Mouse (Mus musculus): ENCODE measurements around the gene Zfp764.
"Not testable (repeated sequence)": the region's sequence is repeated elsewhere in the genome, so short reads cannot be mapped to it uniquely, and the experiment has no call there.

Gene Zfp764

GRCm38 (mm10) chr7:127406002-127406987 is at the start of gene Zfp764:
Gene Zfp764 (minus strand): TSS chr7:127406822.
- peak; percentile 88 for DNase-seq

- DNase-seq = no peak
These were observed 48.3 kb upstream of the Zfp764 start for GRCm38 (mm10) chr7:127454905-127455304.

- DNase-seq = no peak
These were observed 46.4 kb upstream of the Zfp764 start for GRCm38 (mm10) chr7:127453056-127453455.

DNA sequence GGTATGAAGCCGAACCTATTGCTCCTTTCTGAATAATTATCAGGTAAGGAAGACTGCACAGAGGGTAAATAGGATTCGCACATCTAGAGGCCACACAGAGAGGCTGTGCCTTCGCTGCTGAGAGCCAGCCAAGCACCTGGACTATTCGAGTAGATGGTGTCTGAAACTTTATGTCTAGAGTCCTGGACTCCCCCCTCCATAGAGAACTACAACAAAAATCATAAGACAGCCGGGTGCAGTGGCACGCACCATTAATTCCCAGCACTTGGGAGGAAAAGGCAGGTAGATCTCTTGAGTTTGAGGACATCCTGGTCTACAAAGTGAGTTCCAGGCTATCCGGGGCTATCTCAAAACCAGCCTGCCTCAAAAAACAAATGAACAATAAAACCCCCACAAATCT is 43.3 kb upstream of the Zfp764 start:
- no peak for DNase-seq

GRCm38 (mm10) chr7:127448521-127449300 is 42.1 kb upstream of the Zfp764 start, which contains the start of gene Zfp689:
Gene Zfp689 (minus strand): TSS chr7:127449158.
- DNase-seq = peak; percentile 97

DNA sequence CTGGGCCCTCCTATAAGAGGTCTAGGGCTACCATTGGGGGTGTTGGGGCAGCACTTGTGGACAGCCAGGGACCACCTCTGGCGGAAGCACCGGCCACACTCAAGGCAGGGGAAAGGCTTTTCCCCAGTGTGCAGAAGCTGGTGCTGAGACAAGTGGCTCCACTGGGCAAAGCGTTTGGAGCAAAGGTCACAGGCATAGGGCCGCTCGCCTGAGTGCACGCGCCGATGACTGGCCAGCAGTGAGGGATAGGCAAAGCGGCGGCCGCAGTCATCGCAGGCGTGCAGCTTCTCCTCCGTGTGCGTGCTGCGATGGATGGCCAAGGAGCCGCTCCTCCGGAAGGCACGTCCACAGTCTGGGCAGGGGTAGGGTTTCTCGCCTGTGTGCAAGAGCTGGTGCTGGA is 37.4 kb upstream of the Zfp764 start:
- peak; percentile 52 for DNase-seq

DNA sequence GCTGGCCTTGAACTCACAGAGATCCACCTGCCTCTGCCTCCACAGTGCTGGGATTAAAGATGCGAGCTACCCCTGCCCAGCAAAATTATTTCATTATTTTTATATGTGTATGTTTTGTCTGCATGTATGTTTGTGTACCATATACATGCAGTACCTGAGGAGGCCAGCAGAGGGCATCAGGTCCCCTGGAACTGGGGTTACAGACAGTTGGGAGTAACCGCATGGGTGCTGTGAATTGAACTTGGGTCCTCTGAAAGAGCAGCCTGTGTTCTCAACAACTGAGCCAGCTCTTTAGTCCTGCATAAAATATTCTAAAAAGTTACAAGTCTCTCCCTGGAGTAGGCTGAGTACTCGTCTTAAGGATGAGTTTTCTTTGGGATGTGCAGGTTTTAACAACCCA is 31.1 kb upstream of the Zfp764 start:
- no peak for DNase-seq

DNA sequence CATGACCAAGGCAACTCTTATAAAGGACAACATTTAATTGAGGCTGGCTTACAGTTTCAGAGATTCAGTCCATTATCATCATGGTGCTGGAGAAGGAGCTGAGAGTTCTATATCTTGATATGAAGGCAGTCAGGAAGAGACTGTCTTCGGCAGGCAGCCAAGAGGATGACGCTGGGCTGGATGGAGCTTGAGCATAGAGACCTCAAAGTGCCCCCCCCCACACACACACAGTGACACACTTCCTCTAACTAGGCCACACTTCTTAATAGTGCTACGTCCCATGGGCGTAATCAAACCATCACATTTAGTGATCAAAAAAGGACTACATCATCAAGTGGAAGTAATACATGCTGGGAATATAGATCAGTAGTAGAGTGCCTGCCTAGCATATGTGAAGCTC is 28.6 kb upstream of the Zfp764 start:
- no peak for DNase-seq

- DNase-seq = peak; percentile 63
These were observed 19.7 kb upstream of the Zfp764 start for GRCm38 (mm10) chr7:127426354-127426753.

DNA sequence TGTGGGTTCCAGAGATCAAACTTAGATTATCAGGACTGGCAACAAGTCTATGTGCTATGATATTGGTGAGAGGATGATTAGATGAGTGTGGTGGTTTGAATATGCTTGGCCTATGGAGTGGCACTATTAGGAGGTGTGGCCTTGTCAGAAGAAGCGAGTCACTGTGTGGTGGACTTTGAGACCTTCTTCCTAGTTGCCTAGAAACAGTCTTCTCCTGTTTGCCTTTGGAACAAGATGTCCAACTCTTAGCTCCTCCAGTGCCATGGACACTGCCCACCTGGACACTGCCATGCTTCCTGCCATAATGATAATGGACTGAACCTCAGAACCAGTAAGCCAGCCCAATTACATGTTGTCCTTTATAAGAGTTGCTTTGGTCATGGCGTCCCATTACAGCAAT is 19.3 kb upstream of the Zfp764 start:
- DNase-seq = peak; percentile 64

GRCm38 (mm10) chr7:127425291-127425690 is 18.7 kb upstream of the Zfp764 start:
- peak; percentile 42 for DNase-seq

- no peak for DNase-seq
These were observed 15.6 kb upstream of the Zfp764 start for GRCm38 (mm10) chr7:127422247-127422646.

DNA sequence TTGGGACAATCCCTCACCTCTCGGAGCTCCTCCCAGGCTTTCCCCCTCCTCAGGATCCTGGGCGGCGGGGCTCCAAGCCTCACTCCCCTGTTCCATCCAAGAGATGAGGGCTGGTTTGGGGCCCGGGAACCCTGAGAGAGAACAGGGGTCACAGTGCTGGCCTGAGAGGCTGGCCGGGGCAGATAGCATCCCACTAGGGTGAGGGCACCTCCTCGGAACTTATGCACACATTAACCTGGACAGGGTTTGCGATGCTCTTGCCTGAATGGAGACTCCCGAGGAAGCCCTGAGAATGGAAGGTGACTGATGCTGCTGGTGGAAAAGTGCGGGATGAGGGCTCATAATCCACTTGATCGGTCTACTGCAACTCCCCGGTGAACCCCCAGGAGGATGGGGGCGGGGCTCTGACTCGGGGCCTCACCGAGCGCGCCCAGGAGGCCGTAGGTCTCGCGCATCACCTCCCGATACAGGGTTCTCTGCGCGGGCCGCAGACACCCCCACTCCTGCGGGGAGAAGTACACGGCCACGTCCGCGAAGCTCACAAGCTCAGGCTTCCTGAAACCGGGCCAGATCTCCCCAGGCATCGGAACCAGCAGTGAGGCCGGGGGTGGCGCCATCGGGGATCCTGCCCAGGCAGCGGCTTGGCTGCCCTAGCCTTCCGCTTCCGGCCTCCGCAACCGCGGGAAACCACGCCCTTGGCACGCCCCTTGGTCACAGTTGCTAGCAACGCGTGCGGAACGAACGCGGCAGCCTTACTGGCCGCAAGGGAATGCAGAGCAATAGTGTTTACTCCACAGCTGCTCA is 15.0 kb upstream of the Zfp764 start, which contains the start of gene Zfp688:
Gene Zfp688, minus strand, starts transcription at position 681 of the 804 bp plus-strand sequence.
- DNase-seq = peak; percentile 93

DNA sequence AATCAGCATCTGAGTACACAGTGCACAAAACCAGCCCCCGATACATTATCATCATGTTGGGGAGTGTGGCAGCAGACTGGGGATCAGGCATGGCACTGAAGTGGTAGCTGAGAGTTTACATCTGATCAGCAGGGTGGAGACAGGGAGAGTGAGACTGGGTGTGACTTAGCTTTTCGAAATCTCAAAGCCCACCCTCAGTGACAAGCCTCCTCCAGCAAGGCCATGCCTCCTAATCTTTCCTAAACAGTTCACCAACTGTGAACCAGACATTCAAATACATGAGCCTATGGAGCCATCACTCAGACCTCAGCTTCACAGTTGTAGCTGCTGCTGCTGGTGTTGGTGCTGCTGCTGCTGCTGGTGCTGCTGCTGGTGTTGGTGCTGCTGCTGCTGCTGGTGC is 4.8 kb upstream of the Zfp764 start:
- DNase-seq = no peak

DNA sequence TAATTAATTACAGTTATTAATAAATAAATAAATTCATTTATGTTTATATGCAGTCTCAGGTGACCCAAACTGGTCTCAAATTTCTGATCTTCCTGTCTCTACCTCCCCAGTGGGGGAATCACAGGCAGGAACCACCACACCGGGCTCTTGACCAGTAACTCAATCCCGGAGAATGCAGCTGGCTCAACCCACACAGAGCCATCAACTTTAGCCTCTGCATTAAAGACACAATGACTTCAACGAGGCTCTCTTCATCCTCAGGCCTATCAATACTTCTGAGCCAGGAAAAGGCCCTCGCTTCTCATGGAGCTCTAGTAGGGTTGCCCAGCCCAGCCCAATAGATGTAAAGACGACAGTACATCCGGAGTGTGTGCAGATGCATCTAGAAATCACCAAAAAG is 2.5 kb downstream of the Zfp764 start:
- not testable (repeated sequence) for DNase-seq

DNA sequence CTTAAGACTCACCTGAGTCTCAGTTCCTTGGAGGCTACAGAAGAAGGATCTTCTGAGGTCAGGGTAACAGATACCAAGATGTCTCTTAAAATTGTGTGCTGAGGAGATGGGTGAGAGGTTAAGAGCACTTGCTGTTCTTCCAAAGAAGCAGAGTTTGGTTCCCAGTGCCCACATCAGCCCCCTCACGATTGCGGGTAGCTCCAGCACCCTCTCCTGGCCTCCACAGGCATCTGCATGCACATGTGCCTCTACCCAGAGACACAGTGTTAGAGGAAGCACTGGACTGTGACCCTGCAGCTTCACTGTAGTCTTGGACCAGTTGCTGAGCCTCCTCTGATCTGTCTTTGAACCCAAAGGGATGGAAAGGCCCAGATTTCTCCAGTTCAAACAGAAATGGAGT is 3.6 kb downstream of the Zfp764 start:
- DNase-seq = no peak

DNA sequence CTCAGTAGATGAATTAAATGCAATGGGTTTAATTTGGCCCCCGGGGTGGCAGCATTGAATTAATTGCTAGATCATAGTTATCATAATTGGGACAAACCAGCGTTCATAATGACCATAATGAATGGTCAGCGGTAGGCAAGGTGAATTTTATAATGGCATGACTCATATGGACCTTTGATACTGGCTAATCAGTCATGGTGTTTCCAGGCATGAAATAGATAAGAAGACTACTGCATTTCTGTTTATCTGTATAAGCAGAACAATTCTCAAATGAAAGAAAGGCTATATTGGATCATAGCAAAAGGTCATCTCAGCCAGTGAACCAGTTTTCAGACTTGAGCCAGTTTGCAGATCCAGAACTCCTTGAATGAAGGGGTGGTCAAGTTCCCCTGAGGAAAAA is 6.3 kb downstream of the Zfp764 start:
- no peak for DNase-seq

- no peak for DNase-seq
These were observed 12.7 kb downstream of the Zfp764 start for GRCm38 (mm10) chr7:127393944-127394333.

- peak; percentile 99 for DNase-seq
These were observed 13.3 kb downstream of the Zfp764 start, which contains the start of gene E430018J23Rik for GRCm38 (mm10) chr7:127393157-127393943. Gene E430018J23Rik (minus strand): TSS chr7:127393629.

DNA sequence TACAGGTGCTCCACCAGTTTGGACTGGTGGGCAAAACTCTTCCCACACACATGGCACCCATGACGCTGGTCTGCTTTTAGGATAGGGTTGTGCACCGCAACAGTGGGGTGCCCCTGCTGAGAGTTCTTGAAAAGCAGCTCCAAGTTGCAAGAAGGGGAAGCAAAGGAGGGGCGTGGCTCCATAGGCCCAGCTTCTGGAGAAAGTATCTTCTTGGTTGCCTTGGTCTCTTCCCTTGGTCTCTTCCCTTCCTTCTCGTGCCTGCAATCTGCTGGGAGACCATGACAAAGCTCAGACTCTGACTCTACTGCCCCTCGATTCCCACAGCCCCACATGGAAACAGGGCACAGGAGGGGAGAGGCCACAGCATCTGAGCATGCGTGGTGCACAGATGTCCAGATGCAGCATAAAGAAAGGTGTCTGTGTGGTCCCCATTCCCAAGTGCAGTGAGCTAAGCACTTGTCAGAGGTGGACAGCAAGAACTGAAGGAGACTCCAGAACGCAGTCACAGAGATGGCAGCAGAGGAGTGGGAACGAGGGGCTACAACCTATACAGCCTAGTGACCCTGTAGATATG is 14.3 kb downstream of the Zfp764 start:
- DNase-seq = no peak

- no peak for DNase-seq
These were observed 15.1 kb downstream of the Zfp764 start for GRCm38 (mm10) chr7:127391538-127391937.
